Mouse (Mus musculus): ENCODE data around the gene 4933411K16Rik.

DNA sequence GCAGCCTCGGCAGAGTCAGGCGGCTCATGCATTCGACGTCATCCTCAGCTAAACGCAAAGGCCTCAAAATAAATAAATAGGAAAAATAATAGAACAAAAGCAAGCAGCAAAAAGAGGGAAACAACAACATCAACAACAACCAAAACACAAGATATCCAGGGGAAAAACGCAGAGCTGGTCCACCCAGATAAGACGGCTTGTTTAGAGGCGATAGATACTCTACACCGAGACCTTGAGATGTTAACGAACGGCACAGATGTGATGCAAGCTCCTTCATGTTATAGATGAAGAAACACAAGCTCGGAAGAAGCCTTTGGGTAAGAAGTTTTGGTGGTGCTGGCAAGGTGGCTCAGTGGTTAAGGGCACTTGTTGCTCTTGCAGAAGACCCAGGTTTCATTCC lies 27.0 kb downstream of the 4933411K16Rik start:
- no peak for TF ChIP-seq USF1 (IDR thresholded peaks at IDR 0.05; ENCODE audit: low read depth)
- no peak for TF ChIP-seq CTCF (IDR thresholded peaks at IDR 0.05; ENCODE audit: control insufficient read depth, insufficient read depth, insufficient read length)
- no peak for TF ChIP-seq CEBPB (IDR thresholded peaks at IDR 0.05; ENCODE audit: low read depth)
- TF ChIP-seq MYOD1 (IDR thresholded peaks at IDR 0.05; ENCODE audit: control insufficient read depth, insufficient read length, low read depth), result no peak
- no peak for TF ChIP-seq MAX (IDR thresholded peaks at IDR 0.05)
- no peak for TF ChIP-seq FOSL1 (IDR thresholded peaks at IDR 0.05; ENCODE audit: insufficient read depth, low read length, poor library complexity, severe bottlenecking)
